Mouse (Mus musculus) activated CD4-positive, CD25-positive, alpha-beta regulatory T cell, adult 4 months (primary cell): ENCODE measurements around the gene Tspan4. TPM values are rescaled to one million over a fixed set of nuclear protein-coding genes. Genes with fewer than 3 reads are reported as not detected.

Experiments
- ATAC-seq: one replicate; pipeline ENCODE4 v1.8.0; 2017
- polyA plus RNA-seq, 2 experiments: library from polyadenylated mRNA; unstranded; fragments of 100-300 nt; shearing (Covaris generic); gene quantifications; one replicate each; pipeline ENCODE4 v1.2.1; 2017

The Tspan4 gene
- polyA plus RNA-seq, 2 experiments from 2014 or later = 1.5 to 2.7 TPM

DNA sequence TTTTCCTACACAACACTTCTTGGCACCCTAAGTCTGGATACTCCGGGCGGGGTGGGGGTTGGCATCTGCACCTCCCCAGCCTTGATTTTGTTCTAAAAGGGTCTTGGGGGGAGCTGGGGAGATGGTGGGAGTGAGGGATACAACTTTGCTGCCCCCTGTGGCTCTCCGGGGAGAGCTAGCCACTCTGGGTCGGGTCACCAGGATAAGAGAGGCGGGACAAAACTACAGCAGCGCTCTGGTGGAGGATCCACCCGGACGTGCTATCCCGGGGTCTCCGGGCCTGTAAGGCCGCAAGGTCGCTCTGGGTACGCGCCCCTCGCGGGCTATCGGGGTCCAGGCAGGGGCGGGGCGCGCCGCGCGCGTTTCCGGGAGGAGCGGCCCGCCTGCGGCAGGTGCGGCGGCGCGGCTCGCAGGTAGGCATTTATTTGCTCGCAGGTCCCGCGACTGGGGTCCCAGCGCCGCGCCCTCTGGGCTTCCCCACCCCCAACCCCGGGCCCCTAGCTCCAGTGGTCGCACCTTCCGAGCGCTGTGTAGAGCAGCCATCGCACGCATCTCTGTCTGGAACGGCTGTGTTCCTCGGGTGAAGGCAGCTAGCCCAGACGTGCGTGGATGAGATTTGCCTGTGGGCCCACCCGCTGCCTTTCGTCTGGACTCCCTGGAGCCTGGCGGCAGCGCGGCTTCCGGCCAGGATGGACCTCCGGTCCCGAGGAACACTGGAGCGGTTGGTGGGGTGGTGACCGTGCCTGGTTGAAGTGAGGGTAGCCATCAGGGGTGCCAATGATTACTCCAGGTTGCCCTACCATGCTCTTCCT, 13.3 kb upstream of the Tspan4 start:
- no peak for ATAC-seq

DNA sequence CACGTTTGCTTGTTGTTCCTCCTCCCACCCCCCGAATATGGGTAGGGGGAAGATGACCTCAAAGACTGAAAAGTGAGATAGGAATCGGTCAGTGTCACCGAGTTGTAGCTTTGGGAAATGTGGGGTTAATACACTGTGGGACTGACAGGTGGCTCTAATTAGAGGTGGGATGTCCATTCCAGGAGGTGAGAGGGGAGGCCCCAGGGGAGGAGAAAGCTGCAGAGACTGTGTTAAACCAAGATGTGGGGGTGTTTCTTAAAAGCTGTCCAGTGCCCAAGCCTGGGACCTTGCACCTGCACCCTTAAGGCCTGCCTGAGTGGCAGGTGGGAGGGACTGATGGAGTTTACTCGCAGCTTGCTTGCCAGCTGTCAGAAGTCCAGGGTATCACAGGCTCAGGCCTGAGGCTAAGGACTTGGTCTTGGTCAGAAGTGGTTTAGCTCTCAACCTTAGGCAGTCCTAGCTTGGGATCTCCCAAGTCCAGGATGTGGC, 12.7 kb upstream of the Tspan4 start:
- no peak for ATAC-seq

DNA sequence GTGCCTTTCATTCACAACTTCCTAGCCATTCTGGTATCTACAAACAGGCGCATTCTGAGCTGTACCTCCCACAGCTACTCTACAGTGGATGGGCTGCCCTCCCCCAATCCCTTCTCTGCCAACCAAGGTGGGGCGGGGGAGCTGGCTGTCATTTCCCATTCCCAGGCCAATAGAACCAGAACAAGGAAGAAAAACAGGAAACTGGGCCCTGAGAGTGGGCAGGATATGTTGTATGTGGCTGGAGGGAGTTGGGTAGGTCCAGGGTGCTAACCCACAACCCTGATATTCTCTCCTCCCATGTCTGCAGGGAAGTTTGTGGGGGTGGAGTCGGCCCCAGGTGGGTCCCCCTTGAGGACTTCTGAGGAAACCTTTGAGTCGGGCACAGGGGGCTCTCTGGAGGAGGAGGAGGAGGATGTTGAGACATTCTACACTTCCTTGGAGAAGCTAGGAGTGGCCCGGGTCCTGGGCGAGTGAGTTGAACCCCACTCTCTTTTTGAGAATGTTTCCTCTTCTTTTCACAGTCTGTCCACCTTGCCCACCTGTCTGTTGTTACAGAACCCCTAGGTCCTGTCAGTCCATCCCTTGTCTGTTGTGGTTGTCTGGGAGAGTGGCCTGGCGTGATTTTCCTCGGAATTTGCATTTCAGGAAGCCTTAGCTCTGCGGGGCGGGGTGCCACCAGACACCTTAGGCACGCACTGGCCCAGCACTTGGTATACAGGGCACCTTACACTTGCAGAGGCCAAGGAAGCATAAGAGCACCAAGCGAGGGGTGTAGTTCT, 11.0 kb upstream of the Tspan4 start:
- ATAC-seq = no peak

DNA sequence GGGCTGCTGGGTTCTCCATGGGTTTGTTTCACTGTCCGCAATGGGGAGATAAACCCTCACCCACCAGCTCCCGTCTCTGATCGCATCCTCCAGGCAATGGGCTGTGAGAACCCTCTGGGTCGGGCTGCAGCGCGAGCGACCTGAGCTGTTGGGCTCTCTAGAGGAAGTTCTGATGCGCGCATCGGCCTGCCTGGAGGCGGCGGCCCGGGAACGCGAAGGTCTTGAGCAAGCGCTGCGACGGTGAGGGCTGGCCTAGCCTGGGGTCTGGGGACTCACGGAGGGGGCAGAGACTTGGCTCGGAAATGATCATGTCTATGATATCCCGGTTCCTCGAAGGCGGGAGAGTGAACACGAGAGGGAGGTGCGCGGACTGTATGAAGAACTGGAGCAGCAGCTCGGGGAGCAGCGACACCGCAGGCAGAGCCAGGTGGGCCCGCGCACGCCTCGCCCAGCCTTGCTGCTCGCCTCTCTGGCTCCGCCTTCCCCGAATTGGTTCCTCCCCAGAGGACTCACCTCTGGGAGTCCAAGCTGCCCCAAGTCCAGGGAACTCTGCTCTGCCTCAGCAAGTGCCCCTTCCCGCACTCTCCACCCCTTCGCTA, 10.3 kb upstream of the Tspan4 start:
- no peak for ATAC-seq

DNA sequence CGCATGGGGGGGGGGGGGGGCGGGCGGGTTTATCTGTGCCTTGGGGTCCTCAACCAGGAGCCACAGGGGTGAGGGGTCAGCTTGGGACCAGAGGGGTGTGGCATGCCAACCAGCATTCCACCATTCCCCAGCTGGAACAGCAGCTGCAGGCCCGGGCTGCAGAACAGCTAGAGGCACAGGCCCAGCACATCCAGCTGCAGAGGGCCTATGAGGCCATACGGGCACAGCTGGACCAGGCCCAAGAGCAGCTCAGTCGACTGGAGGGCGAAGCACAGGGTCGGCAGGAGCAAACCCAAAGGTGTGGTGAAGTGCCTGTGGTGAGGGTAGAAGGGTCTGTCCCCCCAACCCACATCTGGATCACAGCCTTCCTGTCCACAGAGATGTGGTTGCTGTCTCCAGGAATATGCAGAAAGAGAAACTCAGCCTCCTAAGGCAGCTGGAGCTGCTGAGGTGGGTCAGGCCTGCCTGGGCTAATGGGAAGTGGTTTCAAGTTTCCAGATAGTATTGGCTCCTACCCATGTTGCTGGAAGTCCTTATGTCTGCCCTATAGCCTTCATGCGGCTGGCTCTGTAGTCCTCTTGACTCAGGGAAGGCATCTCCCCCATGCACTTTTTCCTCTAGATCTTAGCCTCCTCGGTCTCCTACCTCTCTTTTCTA, 9.5 kb upstream of the Tspan4 start:
- ATAC-seq = no peak

DNA sequence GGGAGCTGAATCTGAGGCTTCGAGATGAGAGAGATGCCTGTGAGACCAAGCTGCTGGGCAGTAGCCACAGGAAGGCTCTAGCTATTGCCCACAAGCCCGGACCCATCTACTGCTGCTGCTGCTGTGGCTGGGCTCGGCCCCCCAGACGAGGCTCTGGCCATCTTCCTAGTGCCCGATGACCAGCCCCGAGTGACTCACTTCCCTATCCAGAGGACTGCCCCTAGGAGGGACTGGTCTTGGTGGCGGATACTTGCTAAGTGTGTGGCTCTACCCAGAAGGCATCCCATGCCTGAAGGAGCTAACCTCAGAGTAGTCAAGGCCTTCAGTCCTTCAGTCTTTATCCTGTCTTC, 9.0 kb upstream of the Tspan4 start:
- no peak for ATAC-seq

DNA sequence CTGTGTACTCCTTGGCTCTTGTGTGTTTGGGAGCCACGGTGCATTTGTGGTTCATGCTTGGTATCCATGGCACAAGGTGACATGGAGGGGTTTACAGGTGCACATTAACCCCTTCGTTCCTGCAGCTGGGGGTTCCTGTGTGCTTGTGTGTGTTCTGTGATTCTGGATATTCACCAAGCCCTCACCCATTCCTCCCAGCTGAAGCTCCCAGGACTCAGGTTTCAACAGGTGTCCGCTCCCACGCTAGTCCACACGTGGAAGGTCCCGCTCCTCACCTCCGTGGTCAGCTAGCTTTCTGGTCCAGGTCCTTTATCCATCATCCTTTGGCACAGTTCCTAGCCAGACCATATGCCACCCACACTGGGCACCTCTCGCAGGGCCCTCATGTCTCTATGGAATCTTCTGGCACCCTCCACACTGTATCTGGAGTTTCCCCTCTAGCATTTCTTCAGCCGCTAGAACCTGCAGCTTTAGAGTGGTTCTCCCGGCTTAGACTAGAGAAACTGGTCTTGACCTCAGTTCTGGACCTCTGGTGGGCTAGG, 8.4 kb upstream of the Tspan4 start:
- no peak for ATAC-seq

DNA sequence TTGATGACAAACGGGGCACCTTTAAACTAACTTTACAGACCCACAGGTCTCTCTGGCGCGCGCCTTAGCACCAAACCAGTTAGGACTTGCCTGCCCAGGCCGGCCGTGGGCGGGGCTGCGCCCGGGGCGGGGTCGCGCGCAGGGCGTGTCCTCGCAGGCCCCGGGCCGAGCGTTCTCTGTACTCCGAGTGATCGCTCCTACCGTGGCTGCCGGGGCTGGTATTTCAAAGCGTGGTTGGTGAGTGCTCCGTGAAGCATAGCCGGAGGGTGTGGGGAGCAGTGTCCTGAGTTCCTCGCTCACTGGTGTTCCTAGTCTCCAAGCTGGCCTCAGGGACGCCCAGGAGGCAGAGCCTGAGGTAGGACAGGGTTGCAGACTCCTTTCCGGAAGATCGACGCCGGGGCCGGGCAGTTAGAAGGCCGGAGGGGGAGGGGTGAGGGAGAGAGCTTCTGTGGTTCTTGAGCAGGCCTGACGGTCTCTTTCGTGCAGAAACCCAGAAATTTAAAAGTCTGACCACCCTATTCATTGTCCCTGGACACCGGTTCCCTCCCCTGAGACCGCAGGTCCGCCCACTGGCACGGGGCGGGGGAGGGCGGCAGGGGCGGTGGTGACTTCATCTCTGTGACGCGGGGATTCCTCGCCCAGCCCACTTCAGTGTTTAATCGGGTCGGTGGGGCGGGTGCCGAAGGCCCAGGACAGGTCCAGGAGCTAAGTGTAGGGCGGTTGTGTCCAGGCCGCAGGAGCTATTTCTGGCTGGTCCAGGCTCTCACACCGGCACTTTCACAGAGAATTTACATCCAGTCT, 7.6 kb upstream of the Tspan4 start, which contains the start of gene Cd151:
Gene Cd151, plus strand, starts transcription at position 163 of the 801 bp plus-strand sequence.
- ATAC-seq = peak; percentile 58

DNA sequence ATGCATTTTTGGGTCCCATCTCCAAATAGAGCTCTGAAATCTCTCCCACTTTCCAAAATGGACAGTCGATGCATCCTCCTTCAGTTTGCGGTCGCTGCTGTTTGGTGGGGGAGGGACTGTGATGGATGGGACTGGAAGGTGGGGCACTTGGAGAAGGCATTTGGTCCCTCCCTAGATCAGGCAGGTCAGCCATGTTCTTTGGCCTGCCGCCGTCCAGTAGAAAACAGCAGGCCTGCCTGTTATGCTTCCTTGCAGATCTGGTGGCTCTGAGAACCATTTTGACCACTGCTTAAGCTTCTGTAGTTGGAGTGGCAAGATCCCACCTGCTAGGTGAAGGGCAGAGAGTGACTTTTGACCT, 6.9 kb upstream of the Tspan4 start:
- ATAC-seq = no peak

DNA sequence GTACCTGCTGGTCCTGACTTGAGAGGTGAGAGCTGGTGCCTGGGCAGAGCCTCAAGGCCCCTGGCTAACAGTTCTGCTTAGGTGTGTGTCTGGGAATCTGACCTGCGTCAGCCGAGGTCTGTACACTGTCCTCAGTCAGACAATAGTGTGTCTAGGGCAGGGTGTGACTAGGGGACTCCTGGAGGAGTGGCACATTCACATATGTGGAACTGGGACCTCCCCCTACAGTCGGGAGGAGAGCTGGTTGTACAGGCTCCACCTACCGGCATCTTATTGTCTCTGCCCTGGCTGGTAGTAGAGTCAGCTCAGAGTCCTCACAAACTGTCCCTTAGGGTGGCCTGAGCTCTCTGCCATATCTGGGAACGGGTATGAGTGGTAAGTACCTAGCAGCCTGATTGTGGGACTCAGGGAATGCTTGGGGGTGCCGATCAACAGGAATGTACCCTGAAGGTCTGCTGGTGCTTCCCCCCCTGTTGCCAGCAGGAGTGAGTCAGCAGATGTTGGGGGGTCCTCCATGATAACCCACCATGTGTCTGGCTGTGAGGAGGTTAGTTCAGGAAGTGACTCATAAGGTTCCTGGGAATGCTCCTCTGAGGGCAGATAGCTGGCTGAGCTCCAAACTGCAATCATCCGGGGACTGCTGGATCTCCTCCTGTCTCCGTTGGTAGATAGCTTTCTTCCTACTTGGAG, 6.4 kb upstream of the Tspan4 start:
- ATAC-seq = peak; percentile 60

DNA sequence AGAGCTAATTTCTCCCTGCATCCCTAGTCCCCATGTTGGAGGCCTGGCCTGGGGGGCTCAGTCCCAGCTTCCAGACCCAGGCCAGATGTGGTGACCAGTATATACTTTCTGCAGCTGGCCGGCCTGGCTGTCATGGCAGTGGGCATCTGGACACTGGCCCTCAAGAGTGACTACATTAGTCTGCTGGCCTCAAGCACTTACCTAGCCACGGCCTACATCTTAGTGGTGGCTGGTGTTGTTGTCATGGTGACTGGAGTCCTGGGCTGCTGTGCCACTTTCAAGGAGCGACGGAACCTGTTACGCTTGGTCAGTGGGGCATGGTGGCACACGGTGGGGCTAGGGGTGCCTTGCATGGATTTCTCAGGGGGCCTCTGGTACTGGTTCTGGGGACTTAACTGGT, 5.7 kb upstream of the Tspan4 start:
- ATAC-seq = no peak

DNA sequence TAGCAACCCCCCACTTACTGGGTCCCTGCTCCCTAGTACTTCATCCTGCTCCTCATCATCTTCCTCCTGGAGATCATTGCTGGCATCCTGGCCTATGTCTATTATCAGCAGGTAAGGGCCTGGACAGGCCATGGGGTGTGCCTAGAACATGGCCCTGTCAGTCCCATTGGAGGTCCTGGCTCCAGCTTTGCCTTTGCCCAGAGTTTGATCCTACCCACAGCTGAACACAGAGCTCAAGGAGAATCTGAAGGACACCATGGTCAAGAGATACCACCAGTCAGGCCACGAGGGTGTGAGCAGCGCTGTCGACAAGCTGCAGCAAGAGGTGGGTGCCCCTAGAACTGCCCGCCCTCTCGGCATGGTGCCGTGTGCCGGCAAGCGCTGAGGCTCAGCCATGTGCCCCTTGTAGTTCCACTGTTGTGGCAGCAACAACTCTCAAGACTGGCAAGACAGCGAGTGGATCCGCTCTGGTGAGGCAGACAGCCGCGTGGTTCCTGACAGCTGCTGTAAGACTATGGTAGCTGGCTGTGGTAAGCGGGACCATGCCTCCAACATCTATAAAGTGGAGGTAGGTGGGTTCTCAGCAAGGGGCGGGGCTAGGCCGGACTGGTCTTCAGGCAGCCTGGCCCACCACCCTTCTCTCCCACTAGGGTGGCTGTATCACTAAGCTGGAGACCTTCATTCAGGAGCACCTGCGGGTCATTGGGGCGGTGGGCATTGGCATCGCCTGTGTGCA, 5.0 kb upstream of the Tspan4 start:
- no peak for ATAC-seq

DNA sequence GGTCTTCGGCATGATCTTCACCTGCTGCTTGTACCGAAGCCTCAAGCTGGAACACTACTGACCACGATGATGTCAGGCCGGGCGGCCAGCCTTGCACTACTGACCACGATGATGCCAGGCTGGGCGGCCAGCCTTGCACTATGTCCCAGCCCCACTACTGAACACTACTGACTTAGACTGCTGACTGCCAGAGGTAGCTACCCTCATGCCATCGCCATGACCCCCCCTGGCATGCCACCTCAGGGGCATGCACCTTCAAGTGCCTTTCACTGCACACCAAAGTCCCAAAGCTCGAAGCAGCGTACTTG, 4.4 kb upstream of the Tspan4 start:
- ATAC-seq = no peak

DNA sequence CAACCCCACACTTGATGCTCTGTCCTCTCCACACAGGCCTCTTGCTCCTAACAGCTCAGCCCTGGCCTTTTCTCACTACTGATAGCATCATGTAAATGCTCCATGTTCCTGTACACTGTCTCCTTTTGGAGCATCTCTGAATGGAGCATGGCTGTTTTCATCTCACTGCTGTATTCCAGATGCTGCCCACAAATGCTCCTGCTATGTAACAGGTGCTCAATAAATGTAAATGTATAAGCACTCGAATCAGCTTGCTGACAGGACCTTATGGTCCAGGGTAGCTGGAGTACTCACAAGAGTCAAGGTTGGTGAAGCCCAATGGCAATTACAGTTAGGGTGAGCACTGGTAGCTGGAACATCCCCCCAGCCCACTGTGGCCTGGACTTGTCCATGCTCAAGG, 3.8 kb upstream of the Tspan4 start:
- ATAC-seq = no peak

DNA sequence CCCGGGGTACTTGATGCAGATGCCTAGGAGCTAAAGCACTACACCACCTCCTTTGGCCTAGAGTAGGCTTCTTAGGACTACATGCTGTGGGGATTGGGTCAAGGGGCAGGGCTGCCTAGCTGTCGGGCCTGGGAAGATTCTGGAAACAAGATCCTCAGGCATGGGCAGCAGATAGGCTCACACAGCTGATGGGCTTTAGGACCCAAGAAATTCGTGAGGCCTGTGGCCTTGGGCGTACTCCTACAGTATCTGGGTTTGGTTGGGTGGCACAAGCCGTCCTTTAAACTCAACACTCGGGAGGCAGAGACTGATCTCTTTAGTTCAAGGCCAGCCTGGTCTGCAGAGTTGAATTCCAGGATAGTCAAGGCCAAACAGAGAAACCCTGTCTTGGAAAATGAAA, 2.8 kb upstream of the Tspan4 start:
- no peak for ATAC-seq

DNA sequence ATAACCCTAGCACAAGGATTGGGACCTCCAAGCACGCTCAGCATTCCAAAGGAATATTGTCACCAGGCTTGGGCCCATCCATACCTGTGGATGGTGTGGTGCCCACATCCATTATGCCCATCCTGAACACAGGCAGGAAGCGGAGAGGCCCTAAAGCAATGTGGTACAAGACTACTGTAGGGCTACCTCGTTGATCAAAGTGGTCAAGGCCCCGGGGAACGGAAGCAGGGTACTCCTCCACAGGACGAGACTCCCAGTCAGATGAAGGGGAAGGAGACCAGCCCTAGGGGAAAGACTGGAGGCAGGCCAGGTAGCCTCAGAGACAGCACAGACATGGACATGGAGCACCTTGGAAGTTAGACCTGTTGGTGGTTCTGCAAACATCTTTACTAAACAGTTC, 2.3 kb upstream of the Tspan4 start:
- no peak for ATAC-seq

DNA sequence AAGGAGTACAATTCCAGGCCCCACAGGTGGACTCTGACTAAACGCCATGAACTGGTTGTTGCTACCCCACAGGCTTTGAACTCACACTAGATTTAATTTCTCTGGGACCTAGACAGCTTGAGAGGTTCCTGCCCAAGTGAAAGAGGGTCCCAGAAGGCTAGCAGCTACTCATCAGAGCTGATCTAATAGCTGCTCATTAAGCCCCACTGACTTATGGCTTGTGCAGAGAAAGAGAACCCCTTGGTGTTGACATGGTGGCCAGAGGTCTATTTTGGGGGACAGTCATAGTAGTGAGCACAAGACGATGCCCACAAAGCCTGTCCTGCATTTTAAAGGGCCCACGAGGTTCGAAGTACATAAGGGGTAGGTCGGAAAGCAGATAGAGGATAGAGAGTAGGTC, 880 bp upstream of the Tspan4 start:
- no peak for ATAC-seq

DNA sequence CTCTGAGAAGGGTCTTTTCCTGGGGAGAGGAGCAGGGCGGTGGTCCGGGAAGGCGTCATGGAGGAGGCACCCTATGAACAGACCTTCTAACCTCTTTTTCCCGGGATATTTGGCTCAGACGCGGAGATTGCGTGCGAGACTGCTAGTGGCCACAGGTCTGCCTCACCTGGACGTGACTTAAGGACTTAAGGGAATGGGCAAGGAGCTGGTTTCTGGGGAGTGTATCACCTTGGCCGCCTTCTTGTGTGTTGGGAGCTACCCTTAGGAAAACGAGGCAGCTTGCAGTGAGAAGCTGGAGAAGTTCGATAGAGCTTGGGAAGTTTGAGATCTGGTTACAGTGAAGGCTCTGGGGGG, 742 bp downstream of the Tspan4 start:
- no peak for ATAC-seq

DNA sequence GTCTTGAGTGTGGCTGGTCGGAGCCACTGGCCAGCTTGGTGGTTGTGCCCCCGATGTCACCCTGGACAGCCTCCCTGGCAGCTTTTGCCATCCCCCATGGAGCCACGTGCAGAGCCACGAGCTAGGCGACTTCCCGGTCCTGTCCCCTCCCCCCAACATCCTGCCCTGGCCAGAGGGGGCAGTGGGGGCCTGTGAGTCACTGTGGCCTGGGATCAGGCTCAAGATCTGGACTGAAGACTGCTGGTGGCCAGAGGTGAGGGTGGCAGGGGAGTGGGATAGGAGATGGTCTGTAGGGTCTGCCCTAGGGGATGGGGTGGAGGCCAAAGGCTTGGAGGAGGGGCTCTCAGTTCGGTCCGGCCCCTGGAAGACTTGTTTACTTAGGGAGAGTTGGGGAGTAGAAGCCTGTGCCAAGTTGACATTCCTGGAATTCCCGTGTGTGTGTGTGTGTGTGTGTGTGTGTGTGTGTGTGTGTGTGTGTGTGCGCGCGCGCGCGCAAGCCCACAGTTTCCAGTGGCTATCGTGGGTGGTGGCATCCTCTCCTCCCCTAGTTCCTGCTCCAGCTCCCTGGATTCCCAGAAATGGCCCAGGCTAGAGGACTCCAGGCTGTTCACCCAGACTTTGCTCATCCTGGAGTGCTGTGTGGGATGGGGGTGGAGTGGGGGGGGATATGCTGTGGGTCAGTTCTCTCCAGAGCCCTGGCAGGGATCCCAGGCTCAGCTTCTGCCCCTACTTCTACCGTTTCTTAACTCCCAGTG, 1.4 kb downstream of the Tspan4 start:
- no peak for ATAC-seq

DNA sequence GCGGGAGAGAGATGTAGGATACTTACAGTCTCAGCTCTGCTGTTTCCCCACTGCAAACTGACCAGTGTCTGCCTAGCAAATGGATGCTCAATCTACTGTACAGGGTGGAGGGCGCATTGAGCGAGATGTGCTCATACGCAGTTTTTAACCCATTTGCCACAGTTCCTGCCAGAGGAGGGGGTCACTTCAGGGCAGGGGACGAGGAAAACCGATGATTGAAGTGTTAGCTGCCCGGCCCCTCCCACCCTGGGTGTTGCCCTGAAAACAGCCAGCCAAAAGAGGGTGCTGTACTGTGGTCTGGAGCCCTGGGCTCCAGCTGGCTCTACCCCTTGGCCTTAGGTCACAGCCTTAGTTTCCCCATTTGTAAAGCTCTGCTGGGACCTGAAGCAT, 1.9 kb downstream of the Tspan4 start:
- no peak for ATAC-seq
